Mouse (Mus musculus) kidney, postnatal 0 days (tissue): ENCODE data around the gene Atxn2. TPM values are rescaled to one million over a fixed set of nuclear protein-coding genes. Genes with fewer than 3 reads are reported as not detected.

Source experiments
- ATAC-seq: fragments of 200-750 bp; cut with Nextera tagmentation; replicated peaks from 2 replicates; pipeline ENCODE4 v1.8.0; 2017; ENCODE audit warnings: low read depth, moderate number of reproducible peaks, moderate TSS enrichment, moderate library complexity; ENCODE audit not compliant: low FRiP score
- DNase-seq: peaks from one replicate; pipeline ENCODE4 v3.0.0-alpha.2; 2016; ENCODE audit warnings: low spot score
- H3K27ac ChIP-seq: fragments of 300-500 bp; sonication (generic); 2 replicates; pipeline ENCODE4 v1.5.1; 2014; ENCODE audit warnings: mild to moderate bottlenecking
- H3K27me3 ChIP-seq: fragments of 300-500 bp; sonication (generic); 2 replicates; pipeline ENCODE4 v1.6.1; 2014; ENCODE audit warnings: low read length, mixed read lengths; ENCODE audit not compliant: insufficient read depth
- H3K36me3 ChIP-seq: fragments of 300-500 bp; sonication (generic); 2 replicates; pipeline ENCODE4 v1.6.1; 2014; ENCODE audit warnings: low read length, mixed read lengths; ENCODE audit not compliant: insufficient read depth
- H3K4me1 ChIP-seq: fragments of 300-500 bp; sonication (generic); replicated peaks from 2 replicates; pipeline ENCODE4 v1.6.1; 2014; ENCODE audit warnings: antibody characterized with exemption, low read length, mixed read lengths; ENCODE audit not compliant: insufficient read depth
- H3K4me2 ChIP-seq: fragments of 300-500 bp; sonication (generic); 2 replicates; pipeline ENCODE4 v1.6.1; 2014; ENCODE audit warnings: mild to moderate bottlenecking, low read length, moderate library complexity, mixed read lengths
- H3K4me3 ChIP-seq: fragments of 300-500 bp; sonication (generic); replicated peaks from 2 replicates; pipeline ENCODE4 v1.5.1; 2014; ENCODE audit warnings: low read depth, low read length
- H3K9ac ChIP-seq: fragments of 300-500 bp; sonication (generic); 2 replicates; pipeline ENCODE4 v1.6.1; 2014; ENCODE audit warnings: low read depth, low read length
- H3K9me3 ChIP-seq: fragments of 300-500 bp; sonication (generic); replicated peaks from 2 replicates; pipeline ENCODE4 v1.6.1; 2016; ENCODE audit warnings: low read length, inconsistent platforms, mixed read lengths
- CTCF ChIP-seq: IDR thresholded peaks from 2 replicates; pipeline ENCODE4 v1.5.1; 2016; ENCODE audit warnings: antibody characterized with exemption, low read depth, mild to moderate bottlenecking, moderate library complexity
- WGBS: fragments of 180-500 bp; shearing (Covaris S2); extraction: QIAGEN DNeasy Blood & Tissue Kit; methylation state at CpG from one replicate; pipeline ENCODE4 v1.1.7; 2014; 5-methylcytosine and 5-hydroxymethylcytosine counted together
- polyA plus RNA-seq: library from polyadenylated mRNA; unstranded; fragments of >200 nt; fragmentation: Nextera tagmentation; extraction: Ambion mirVana; gene quantifications from 2 replicates; pipeline ENCODE4 v1.2.1, GENCODE M21; 2015

Atxn2 gene
- polyA plus RNA-seq, 1 experiment from 2014 or later, result 68.5 TPM

GRCm38 (mm10) chr5:121825606-121826005, 114.5 kb downstream of the Atxn2 start:
- DNase-seq (no peak), ATAC-seq (no peak)
- H3K4me2 ChIP-seq, result no peak overlapping the region
- no peaks in the 10 kb centered on the region for H3K27me3 ChIP-seq
- no peak overlapping the region for H3K4me3 ChIP-seq
- H3K36me3 ChIP-seq, result peaks cover 20% of the 10 kb centered on the region; the same call in 1 of the 2 replicates
- 82% methylated on average over 3 of the region's 3 CpGs for WGBS
- H3K27ac ChIP-seq, result no peak overlapping the region
- no peaks in the 10 kb centered on the region for H3K9me3 ChIP-seq
- no peak overlapping the region for H3K9ac ChIP-seq
- peaks cover 9% of the 10 kb centered on the region; the same call in 1 of the 2 replicates for H3K4me1 ChIP-seq
- TF ChIP-seq CTCF, result no peak

GRCm38 (mm10) chr5:121827876-121828275, 116.7 kb downstream of the Atxn2 start:
- H3K4me2 ChIP-seq, result no peak overlapping the region
- H3K9ac ChIP-seq, result no peak overlapping the region
- H3K9me3 ChIP-seq, result no peaks in the 10 kb centered on the region
- no peak overlapping the region for H3K4me3 ChIP-seq
- WGBS, result 77% methylated on average over 4 of the region's 4 CpGs
- H3K27me3 ChIP-seq, result no peaks in the 10 kb centered on the region
- TF ChIP-seq CTCF, result no peak
- DNase-seq (no peak), ATAC-seq (no peak)
- H3K36me3 ChIP-seq, result peaks cover 23% of the 10 kb centered on the region; the same call in 1 of the 2 replicates
- peaks cover 17% of the 10 kb centered on the region for H3K4me1 ChIP-seq
- no peak overlapping the region for H3K27ac ChIP-seq

GRCm38 (mm10) chr5:121828491-121829432, 117.6 kb downstream of the Atxn2 start:
- Histone ChIP-seq H3K4me3 (peak overlapping the region; percentile 26), H3K9me3 (no peaks in the 10 kb centered on the region), H3K27me3 (no peaks in the 10 kb centered on the region), H3K4me2 (peak overlapping the region; percentile 70), H3K36me3 (peaks cover 23% of the 10 kb centered on the region; the same call in 1 of the 2 replicates), H3K4me1 (peaks cover 24% of the 10 kb centered on the region), H3K27ac (no peak overlapping the region), H3K9ac (peak overlapping the region; percentile 31; the same call in 1 of the 2 replicates)
- DNase-seq (no peak), ATAC-seq (peak; percentile 24)
- WGBS, result 21% methylated on average over 69 of the region's 82 CpGs
- TF ChIP-seq CTCF, result no peak

- Histone ChIP-seq H3K4me2 (no peak overlapping the region), H3K27ac (no peak overlapping the region), H3K36me3 (peaks cover 12% of the 10 kb centered on the region; the same call in 1 of the 2 replicates), H3K4me3 (no peak overlapping the region), H3K9me3 (no peaks in the 10 kb centered on the region), H3K9ac (no peak overlapping the region), H3K27me3 (no peaks in the 10 kb centered on the region), H3K4me1 (peaks cover 42% of the 10 kb centered on the region)
- ATAC-seq (no peak), DNase-seq (no peak)
- WGBS, result 92% methylated on average over 6 of the region's 6 CpGs
- no peak for TF ChIP-seq CTCF
Observed at GRCm38 (mm10) chr5:121831002-121831601, 120.0 kb downstream of the Atxn2 start.

GRCm38 (mm10) chr5:121832376-121833155, 121.4 kb downstream of the Atxn2 start:
- 0 out of 2 replicates have a peak overlapping the region, but pooled peaks have one; percentile 64 for H3K27ac ChIP-seq
- H3K9me3 ChIP-seq, result no peaks in the 10 kb centered on the region
- H3K27me3 ChIP-seq, result no peaks in the 10 kb centered on the region
- H3K36me3 ChIP-seq, result 0 out of 2 replicates have a peak, but pooled peaks cover 4% of the 10 kb centered on the region
- WGBS, result 71% methylated on average over 6 of the region's 6 CpGs
- H3K4me3 ChIP-seq, result no peak overlapping the region
- TF ChIP-seq CTCF, result no peak
- DNase-seq (peak; percentile 66), ATAC-seq (no peak)
- peaks cover 42% of the 10 kb centered on the region for H3K4me1 ChIP-seq
- H3K9ac ChIP-seq, result 0 out of 2 replicates have a peak overlapping the region, but pooled peaks have one; percentile 13
- peak overlapping the region; percentile 75; the same call in 1 of the 2 replicates for H3K4me2 ChIP-seq
